Mouse (Mus musculus) erythroblast, embryonic 14.5 days (primary cell): Measurements from ENCODE around the gene Tmcc2.

Source experiments
- GATA1 ChIP-seq: IDR thresholded peaks from 2 replicates; pipeline ENCODE4 v1.6.1; 2012; ENCODE audit warnings: low read length, inconsistent platforms, mixed read lengths
- TAL1 ChIP-seq: IDR thresholded peaks from 3 replicates; pipeline ENCODE4 v1.6.1; 2012; ENCODE audit warnings: low read length, inconsistent platforms, mixed read lengths

- TF ChIP-seq TAL1 (no peak), GATA1 (no peak)
Observed at GRCm38 (mm10) chr1:132333675-132334141, 57.4 kb downstream of the Tmcc2 start.
